ENCODE assay signal across 14 mouse cellular contexts in genomic region chr15:10215719-10216118, GRCm38 (mm10).
"Had no signal": no experiment of that assay in that cellular context is flagged by ENCODE, and none has a peak within 500 bp of the region (broad histone marks: within the 10 kb centered on the region; RNA-seq: fewer than 3 reads in every experiment).

No protein-coding gene starts in this region.

- H3K4me3 ChIP-seq: limb, embryonic 15.5 days; liver, embryonic 12.5 days; lung, embryonic 15.5 days; midbrain, embryonic 12.5 days; neural tube, embryonic 12.5 days had no signal

- ATAC-seq: liver, embryonic 12.5 days; midbrain, embryonic 16.5 days had no signal

- H3K4me1 ChIP-seq: limb, embryonic 15.5 days; liver, embryonic 12.5 days; lung, embryonic 15.5 days; midbrain, embryonic 12.5 days; neural tube, embryonic 12.5 days had no signal

- H3K9ac ChIP-seq: hindbrain, embryonic 14.5 days; limb, embryonic 15.5 days; liver, embryonic 12.5 days; lung, embryonic 15.5 days; midbrain, embryonic 12.5 days; neural tube, embryonic 12.5 days had no signal

- H3K27ac ChIP-seq: hindbrain, embryonic 14.5 days; kidney, postnatal 0 days; limb, embryonic 15.5 days; liver, embryonic 12.5 days; lung, embryonic 15.5 days; midbrain, embryonic 12.5 days; neural tube, embryonic 12.5 days had no signal

- H3K9me3 ChIP-seq: limb, embryonic 15.5 days; liver, embryonic 12.5 days; lung, embryonic 15.5 days; midbrain, embryonic 12.5 days; neural tube, embryonic 12.5 days had no signal

- H3K4me2 ChIP-seq: hindbrain, embryonic 14.5 days; limb, embryonic 15.5 days; liver, embryonic 12.5 days; lung, embryonic 15.5 days; midbrain, embryonic 12.5 days; neural tube, embryonic 12.5 days had no signal

- H3K36me3 ChIP-seq: limb, embryonic 15.5 days; liver, embryonic 12.5 days; lung, embryonic 15.5 days; midbrain, embryonic 12.5 days; neural tube, embryonic 12.5 days had no signal

- H3K27me3 ChIP-seq: limb, embryonic 15.5 days; liver, embryonic 12.5 days; lung, embryonic 15.5 days; midbrain, embryonic 12.5 days; neural tube, embryonic 12.5 days had no signal

- DNase-seq: kidney, adult 18-20 months; kidney, postnatal 4 days; layer of hippocampus, postnatal 36 days; spleen, adult 18-20 months; thymus, adult 18-20 months; thymus, postnatal 14 days had no signal
